9 mouse cellular contexts compared by ENCODE assay signal in the genomic region with DNA sequence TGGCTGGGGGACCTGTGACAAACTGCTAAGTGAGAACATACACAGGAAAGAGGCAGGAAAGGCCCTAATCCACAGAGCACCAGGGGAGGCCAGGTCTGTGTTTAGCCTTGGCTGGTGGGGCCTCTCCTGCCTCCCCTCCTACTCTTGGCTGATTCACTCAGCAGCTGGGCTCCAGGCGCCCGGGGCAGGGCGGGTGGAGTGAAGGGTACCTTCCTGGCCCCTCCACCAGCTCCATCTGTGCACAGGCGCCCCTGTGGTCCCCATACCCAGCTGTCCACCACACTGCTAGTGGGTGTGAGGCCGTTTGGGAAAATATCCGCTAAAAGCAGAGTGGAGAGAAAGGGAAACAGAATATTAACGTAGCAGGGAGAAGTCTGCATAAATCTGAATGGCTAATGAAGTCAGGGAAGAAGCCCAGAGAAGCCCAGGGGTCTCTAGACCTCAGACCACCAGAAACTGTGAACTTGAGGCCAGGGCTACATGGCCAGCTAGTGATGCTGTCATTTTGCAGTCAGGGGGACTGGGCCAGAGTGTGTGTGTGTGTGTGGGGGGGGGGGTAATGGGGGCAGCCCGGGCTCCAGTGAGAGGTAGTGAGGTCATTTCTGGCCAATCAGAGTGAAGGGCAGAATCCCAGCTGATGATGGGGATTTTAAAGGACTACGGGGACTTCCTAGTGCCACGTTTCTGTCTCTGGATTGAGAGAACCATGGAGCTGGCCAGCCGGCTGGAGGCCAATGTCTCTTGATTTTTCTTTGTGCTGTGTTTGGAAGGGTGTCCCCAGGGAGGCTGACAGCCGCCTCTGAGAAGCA.
DNase-seq lines count a peak whose midpoint lies in the region; ATAC-seq lines count a peak whose summit lies in the region.
"Had no signal": no experiment of that assay in that cellular context is flagged by ENCODE, and none has a peak within 500 bp of the region (broad histone marks: within the 10 kb centered on the region; RNA-seq: fewer than 3 reads in every experiment).

No protein-coding gene starts in this region.

- H3K36me3 ChIP-seq in heart, embryonic 13.5 days = no peaks in the 10 kb centered on the region
- H3K36me3 ChIP-seq in limb, embryonic 12.5 days = no peaks in the 10 kb centered on the region
- H3K36me3 ChIP-seq in neural tube, embryonic 15.5 days = no peaks in the 10 kb centered on the region
- H3K36me3 ChIP-seq: liver, embryonic 15.5 days had no signal

- H3K9ac ChIP-seq in heart, embryonic 13.5 days = peak overlapping the region; percentile 72
- H3K9ac ChIP-seq in limb, embryonic 12.5 days (replicated peaks) = peak overlapping the region; percentile 18; the same call in 1 of the 2 replicates
- no peak overlapping the region for H3K9ac ChIP-seq in neural tube, embryonic 15.5 days (replicated peaks)
- H3K9ac ChIP-seq: liver, embryonic 15.5 days had no signal

- ATAC-seq in heart, embryonic 13.5 days (ENCODE audit: extremely low read depth, insufficient number of reproducible peaks, low FRiP score, low TSS enrichment) = no peak
- peak; percentile 84 for ATAC-seq in limb, embryonic 12.5 days (ENCODE audit: insufficient number of reproducible peaks, insufficient read depth, low FRiP score, low TSS enrichment, low read depth)
- ATAC-seq in neural tube, embryonic 15.5 days (ENCODE audit: low FRiP score) = peak; percentile 76

- no peak overlapping the region for H3K4me2 ChIP-seq in heart, embryonic 13.5 days
- H3K4me2 ChIP-seq in limb, embryonic 12.5 days = peak overlapping the region; percentile 46
- H3K4me2 ChIP-seq in neural tube, embryonic 15.5 days = peak overlapping the region; percentile 0; the same call in 1 of the 2 replicates
- H3K4me2 ChIP-seq: liver, embryonic 15.5 days had no signal

- 18% methylated on average over 12 of the region's 12 CpGs for WGBS in heart, embryonic 13.5 days
- WGBS in limb, embryonic 12.5 days = 6% methylated on average over 12 of the region's 12 CpGs
- WGBS in neural tube, embryonic 15.5 days = 5% methylated on average over 12 of the region's 12 CpGs

- H3K27ac ChIP-seq in heart, embryonic 13.5 days (replicated peaks) = peak overlapping the region; percentile 79
- H3K27ac ChIP-seq in limb, embryonic 12.5 days = peak overlapping the region; percentile 91
- peak overlapping the region; percentile 81 for H3K27ac ChIP-seq in neural tube, embryonic 15.5 days (replicated peaks)
- H3K27ac ChIP-seq: liver, embryonic 15.5 days had no signal

- peak; percentile 54 to 70 for DNase-seq in cerebellum, postnatal 14 days
- DNase-seq in cerebellum, adult 11 months = no peak
- DNase-seq in urinary bladder, postnatal 14 days (ENCODE audit: low spot score) = peak; percentile 26
- no peak for DNase-seq in urinary bladder, postnatal 10 days (ENCODE audit: low spot score)
- no peak for DNase-seq in left cerebral cortex, postnatal 25 days (ENCODE audit: low spot score in 2 of 2)

- no peaks in the 10 kb centered on the region for H3K27me3 ChIP-seq in heart, embryonic 13.5 days (replicated peaks)
- H3K27me3 ChIP-seq in limb, embryonic 12.5 days = no peaks in the 10 kb centered on the region
- no peaks in the 10 kb centered on the region for H3K27me3 ChIP-seq in neural tube, embryonic 15.5 days (replicated peaks)
- H3K27me3 ChIP-seq: liver, embryonic 15.5 days had no signal

- no peak overlapping the region for H3K4me3 ChIP-seq in heart, embryonic 13.5 days
- H3K4me3 ChIP-seq in limb, embryonic 12.5 days (replicated peaks) = no peak overlapping the region
- no peak overlapping the region for H3K4me3 ChIP-seq in neural tube, embryonic 15.5 days (replicated peaks)
- H3K4me3 ChIP-seq: liver, embryonic 15.5 days had no signal

- intact Hi-C loops in left cerebral cortex, postnatal 25 days (cut with DNase I) = no loop called here

- H3K4me1 ChIP-seq in heart, embryonic 13.5 days = peaks cover 23% of the 10 kb centered on the region
- peaks cover 35% of the 10 kb centered on the region for H3K4me1 ChIP-seq in limb, embryonic 12.5 days (replicated peaks)
- peaks cover 21% of the 10 kb centered on the region for H3K4me1 ChIP-seq in neural tube, embryonic 15.5 days
- H3K4me1 ChIP-seq: liver, embryonic 15.5 days had no signal

- H3K9me3 ChIP-seq in heart, embryonic 13.5 days = no peaks in the 10 kb centered on the region
- no peaks in the 10 kb centered on the region for H3K9me3 ChIP-seq in limb, embryonic 12.5 days
- H3K9me3 ChIP-seq in neural tube, embryonic 15.5 days (replicated peaks) = no peaks in the 10 kb centered on the region
- H3K9me3 ChIP-seq: liver, embryonic 15.5 days had no signal

Comparison
In these comparisons a context has a peak if more than half of its experiments do, and no peak if none do; other contexts are left out.
1. DNase-seq: peak in cerebellum, postnatal 14 days (2 of 2) and urinary bladder, postnatal 14 days (single experiment); none in cerebellum, adult 11 months (single experiment), urinary bladder, postnatal 10 days (single experiment) and left cerebral cortex, postnatal 25 days (0 of 2).
2. Peak in every context shown above with its lines, with median percentiles within 50 percentile points of each other: H3K27ac ChIP-seq.